Mouse (Mus musculus): ENCODE measurements around the gene Prss46. TPM values are rescaled to one million over a fixed set of nuclear protein-coding genes. Genes with fewer than 3 reads are reported as not detected.

Gene Prss46
- polyA plus RNA-seq, 1 experiment, result not detected

- no peak for DNase-seq
- no peak for TF ChIP-seq POLR2A (IDR thresholded peaks at IDR 0.05; ENCODE audit: borderline replicate concordance, insufficient read depth, low read length)
- no peak for TF ChIP-seq CTCF (IDR thresholded peaks at IDR 0.05; ENCODE audit: borderline replicate concordance, insufficient read depth, low read depth, low read length)
- H3K27me3 ChIP-seq (ENCODE audit: control insufficient read depth, insufficient read depth, low read length), result no peaks in the 10 kb centered on the region
- no peaks in the 10 kb centered on the region for H3K4me1 ChIP-seq (ENCODE audit: control insufficient read depth, insufficient read depth, low read length)
- 47% methylated on average over 3 of the region's 3 CpGs for WGBS
- no peak overlapping the region for H3K4me3 ChIP-seq (replicated peaks; ENCODE audit: insufficient read depth, low read depth, low read length)
- H3K27ac ChIP-seq (ENCODE audit: insufficient read depth, low read length), result no peak overlapping the region
These were observed 48.2 kb downstream of the Prss46 start for GRCm38 (mm10) chr9:110892552-110892951.

DNA sequence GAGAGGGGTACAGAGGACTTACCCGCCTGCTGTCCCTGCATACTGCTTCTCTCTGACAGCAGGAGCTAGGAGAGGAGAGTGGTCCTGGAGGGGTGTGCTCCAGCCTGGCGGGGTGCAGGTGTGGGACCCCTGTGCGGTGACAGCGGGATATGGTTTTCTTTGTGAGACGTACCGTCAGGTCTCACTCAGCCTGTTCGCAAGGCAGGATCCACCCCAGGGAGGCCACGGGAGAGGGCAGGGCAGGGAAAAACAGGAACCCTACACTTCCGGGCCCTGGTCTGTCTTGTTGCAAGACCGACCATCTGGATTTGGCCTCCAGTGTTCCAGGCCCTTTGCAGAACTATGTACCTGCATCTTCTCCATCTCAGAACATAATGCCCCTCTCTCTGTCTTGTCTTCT lies 49.1 kb downstream of the Prss46 start:
- Histone ChIP-seq H3K27me3 (ENCODE audit: control insufficient read depth, insufficient read depth, low read length) (no peaks in the 10 kb centered on the region), H3K27ac (ENCODE audit: insufficient read depth, low read length) (no peak overlapping the region), H3K4me1 (ENCODE audit: control insufficient read depth, insufficient read depth, low read length) (no peaks in the 10 kb centered on the region), H3K4me3 (replicated peaks; ENCODE audit: insufficient read depth, low read depth, low read length) (no peak overlapping the region)
- WGBS, result 83% methylated on average over 10 of the region's 10 CpGs
- TF ChIP-seq CTCF (IDR thresholded peaks at IDR 0.05; ENCODE audit: borderline replicate concordance, insufficient read depth, low read depth, low read length) (no peak), POLR2A (IDR thresholded peaks at IDR 0.05; ENCODE audit: borderline replicate concordance, insufficient read depth, low read length) (no peak)
- no peak for DNase-seq

GRCm38 (mm10) chr9:110895507-110895906 lies 51.2 kb downstream of the Prss46 start:
- no peak overlapping the region for H3K27ac ChIP-seq (ENCODE audit: insufficient read depth, low read length)
- WGBS, result 59% methylated on average over 5 of the region's 5 CpGs
- no peak overlapping the region for H3K4me3 ChIP-seq (replicated peaks; ENCODE audit: insufficient read depth, low read depth, low read length)
- H3K4me1 ChIP-seq (ENCODE audit: control insufficient read depth, insufficient read depth, low read length), result no peaks in the 10 kb centered on the region
- TF ChIP-seq POLR2A (IDR thresholded peaks at IDR 0.05; ENCODE audit: borderline replicate concordance, insufficient read depth, low read length), result no peak
- no peak for TF ChIP-seq CTCF (IDR thresholded peaks at IDR 0.05; ENCODE audit: borderline replicate concordance, insufficient read depth, low read depth, low read length)
- H3K27me3 ChIP-seq (ENCODE audit: control insufficient read depth, insufficient read depth, low read length), result no peaks in the 10 kb centered on the region
- no peak for DNase-seq

GRCm38 (mm10) chr9:110895994-110896393 lies 51.7 kb downstream of the Prss46 start:
- H3K4me1 ChIP-seq (ENCODE audit: control insufficient read depth, insufficient read depth, low read length), result no peaks in the 10 kb centered on the region; the same call in 1 of the 2 replicates
- no peak overlapping the region for H3K27ac ChIP-seq (ENCODE audit: insufficient read depth, low read length)
- no peak overlapping the region for H3K4me3 ChIP-seq (replicated peaks; ENCODE audit: insufficient read depth, low read depth, low read length)

DNA sequence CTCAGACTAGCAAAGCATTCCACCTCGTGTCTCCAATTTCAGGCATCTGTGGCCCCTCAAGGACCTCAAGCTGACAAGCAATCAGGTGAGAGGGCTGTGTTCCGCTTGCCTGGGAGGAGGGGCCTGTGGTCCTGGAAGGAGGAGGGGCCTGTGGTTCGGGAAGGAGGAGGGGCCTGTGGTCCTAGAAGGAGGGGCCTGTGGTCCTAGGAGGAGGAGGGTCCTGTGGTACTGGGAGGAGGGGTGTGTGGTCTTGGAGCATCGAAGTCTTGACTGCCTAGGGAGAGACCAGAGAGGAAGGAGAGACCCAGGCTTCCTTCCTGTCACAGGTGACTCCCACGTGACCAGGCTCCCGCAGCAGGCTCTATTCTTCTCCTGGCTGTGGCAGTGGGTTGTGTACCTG lies 52.3 kb downstream of the Prss46 start:
- H3K4me1 ChIP-seq (ENCODE audit: control insufficient read depth, insufficient read depth, low read length), result no peaks in the 10 kb centered on the region; the same call in 1 of the 2 replicates
- DNase-seq, result no peak
- no peak overlapping the region for H3K27ac ChIP-seq (ENCODE audit: insufficient read depth, low read length)
- TF ChIP-seq POLR2A (IDR thresholded peaks at IDR 0.05; ENCODE audit: borderline replicate concordance, insufficient read depth, low read length) (no peak), CTCF (IDR thresholded peaks at IDR 0.05; ENCODE audit: borderline replicate concordance, insufficient read depth, low read depth, low read length) (no peak)
- WGBS, result 30% methylated on average over 6 of the region's 6 CpGs
- H3K27me3 ChIP-seq (ENCODE audit: control insufficient read depth, insufficient read depth, low read length), result no peaks in the 10 kb centered on the region
- H3K4me3 ChIP-seq (replicated peaks; ENCODE audit: insufficient read depth, low read depth, low read length), result no peak overlapping the region

More at GRCm38 (mm10) chr9:110895994-110896393, 51.7 kb downstream of the Prss46 start:
- DNase-seq, result no peak
- no peak for TF ChIP-seq CTCF (IDR thresholded peaks at IDR 0.05; ENCODE audit: borderline replicate concordance, insufficient read depth, low read depth, low read length)
- TF ChIP-seq POLR2A (IDR thresholded peaks at IDR 0.05; ENCODE audit: borderline replicate concordance, insufficient read depth, low read length), result no peak
- WGBS, result 19% methylated on average over 7 of the region's 7 CpGs
- H3K27me3 ChIP-seq (ENCODE audit: control insufficient read depth, insufficient read depth, low read length), result no peaks in the 10 kb centered on the region

DNA sequence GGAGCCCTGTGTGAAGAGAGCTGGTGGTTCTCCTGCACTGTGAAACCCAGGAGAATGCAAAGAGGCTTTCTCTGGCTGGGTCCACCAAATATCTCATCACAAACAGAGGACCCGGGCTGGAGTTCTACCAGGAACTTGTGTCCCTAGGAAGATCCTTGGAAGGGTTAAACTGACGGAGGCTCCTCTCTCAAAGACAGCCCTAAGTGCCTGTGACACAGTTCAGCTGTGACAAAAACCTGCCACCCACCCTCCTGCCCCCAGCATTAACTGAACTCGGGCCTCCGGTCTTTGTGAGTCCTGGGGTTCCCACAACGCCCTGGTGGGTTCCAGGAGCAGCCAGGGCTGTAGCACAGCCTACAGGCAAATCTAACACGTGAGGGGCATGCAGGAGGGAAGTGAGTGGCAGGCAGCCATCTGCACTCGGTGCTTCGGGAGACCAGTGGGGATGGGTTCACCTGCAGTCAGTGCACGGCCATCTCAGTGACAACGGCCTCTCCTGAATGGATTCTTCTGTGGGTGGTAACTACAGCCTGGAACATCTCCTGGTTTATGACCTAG lies 55.2 kb downstream of the Prss46 start:
- no peak for TF ChIP-seq POLR2A (IDR thresholded peaks at IDR 0.05; ENCODE audit: borderline replicate concordance, insufficient read depth, low read length)
- no peak for TF ChIP-seq CTCF (IDR thresholded peaks at IDR 0.05; ENCODE audit: borderline replicate concordance, insufficient read depth, low read depth, low read length)
- H3K4me1 ChIP-seq (ENCODE audit: control insufficient read depth, insufficient read depth, low read length), result no peaks in the 10 kb centered on the region; the same call in 1 of the 2 replicates
- DNase-seq, result no peak
- no peaks in the 10 kb centered on the region for H3K27me3 ChIP-seq (ENCODE audit: control insufficient read depth, insufficient read depth, low read length)
- no peak overlapping the region for H3K4me3 ChIP-seq (replicated peaks; ENCODE audit: insufficient read depth, low read depth, low read length)
- WGBS, result 47% methylated on average over 10 of the region's 10 CpGs
- H3K27ac ChIP-seq (ENCODE audit: insufficient read depth, low read length), result no peak overlapping the region

GRCm38 (mm10) chr9:110901204-110901603 lies 56.9 kb downstream of the Prss46 start:
- DNase-seq, result no peak
- Histone ChIP-seq H3K27me3 (ENCODE audit: control insufficient read depth, insufficient read depth, low read length) (no peaks in the 10 kb centered on the region), H3K27ac (ENCODE audit: insufficient read depth, low read length) (no peak overlapping the region), H3K4me1 (ENCODE audit: control insufficient read depth, insufficient read depth, low read length) (no peaks in the 10 kb centered on the region; the same call in 1 of the 2 replicates), H3K4me3 (replicated peaks; ENCODE audit: insufficient read depth, low read depth, low read length) (no peak overlapping the region)
- 34% methylated on average over 6 of the region's 6 CpGs for WGBS
- no peak for TF ChIP-seq CTCF (IDR thresholded peaks at IDR 0.05; ENCODE audit: borderline replicate concordance, insufficient read depth, low read depth, low read length)
- no peak for TF ChIP-seq POLR2A (IDR thresholded peaks at IDR 0.05; ENCODE audit: borderline replicate concordance, insufficient read depth, low read length)

DNA sequence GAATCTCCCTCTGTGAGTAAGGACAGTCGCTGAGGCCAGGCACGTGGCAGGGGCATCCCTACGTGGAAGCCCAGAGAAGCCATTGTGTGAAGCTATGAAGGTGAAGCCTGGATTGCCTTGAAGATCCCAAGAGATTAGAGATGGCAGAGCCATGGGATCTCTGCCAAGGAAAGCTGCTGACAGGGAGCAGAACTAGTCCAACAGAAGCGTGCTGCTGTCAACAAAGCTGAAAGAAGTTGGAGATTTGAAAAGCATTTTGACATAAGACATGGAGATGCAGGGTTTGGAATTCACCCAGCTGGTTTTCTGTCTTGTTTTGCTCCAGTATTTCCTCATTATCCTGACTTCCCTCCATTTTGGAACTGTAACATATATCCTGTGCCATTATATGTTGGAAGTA lies 58.0 kb downstream of the Prss46 start:
- no peaks in the 10 kb centered on the region for H3K27me3 ChIP-seq (ENCODE audit: control insufficient read depth, insufficient read depth, low read length)
- TF ChIP-seq POLR2A (IDR thresholded peaks at IDR 0.05; ENCODE audit: borderline replicate concordance, insufficient read depth, low read length) (no peak), CTCF (IDR thresholded peaks at IDR 0.05; ENCODE audit: borderline replicate concordance, insufficient read depth, low read depth, low read length) (no peak)
- DNase-seq, result no peak
- no peaks in the 10 kb centered on the region; the same call in 1 of the 2 replicates for H3K4me1 ChIP-seq (ENCODE audit: control insufficient read depth, insufficient read depth, low read length)
- 40% methylated on average over 4 of the region's 4 CpGs for WGBS
- no peak overlapping the region for H3K27ac ChIP-seq (ENCODE audit: insufficient read depth, low read length)
- H3K4me3 ChIP-seq (replicated peaks; ENCODE audit: insufficient read depth, low read depth, low read length), result no peak overlapping the region

Other genes starting within 250 kb of the Prss46 start
- 3.2 and 3.5 TPM in 2 replicates for gene Nradd, start 220.1 kb upstream of the Prss46 start, polyA plus RNA-seq (2012; rRNA removed)
- 16.8 and 19.1 TPM in 2 replicates for gene Nbeal2, start 190.3 kb upstream of the Prss46 start, polyA plus RNA-seq (2012; rRNA removed)
- 98.5 and 102 TPM in 2 replicates for gene Ccdc12, start 188.0 kb upstream of the Prss46 start, polyA plus RNA-seq (2012; rRNA removed)
- 0.43 and 0.51 TPM in 2 replicates for gene Myl3, start 102.6 kb upstream of the Prss46 start, polyA plus RNA-seq (2012; rRNA removed)
- gene Pth1r, start 97.4 kb upstream of the Prss46 start, polyA plus RNA-seq (2012; rRNA removed), result 12.5 and 12.9 TPM in 2 replicates
- not detected in 2 replicates for gene Prss42, start 46.3 kb upstream of the Prss46 start, polyA plus RNA-seq (2012; rRNA removed)
- gene Prss44, start 30.5 kb upstream of the Prss46 start, polyA plus RNA-seq (2012; rRNA removed), result not detected in 2 replicates
- 0.08 and 0.10 TPM in 2 replicates for gene Prss43, start 17.8 kb upstream of the Prss46 start, polyA plus RNA-seq (2012; rRNA removed)
- gene Prss45, start 9.9 kb upstream of the Prss46 start, polyA plus RNA-seq (2012; rRNA removed), result 0.25 and 0.43 TPM in 2 replicates
- gene Prss50, start 13.5 kb downstream of the Prss46 start, polyA plus RNA-seq (2012; rRNA removed), result 0.71 and 0.72 TPM in 2 replicates
- gene Als2cl, start 35.4 kb downstream of the Prss46 start, polyA plus RNA-seq (2012; rRNA removed), result 15.1 and 15.8 TPM in 2 replicates
- gene Tmie, start 35.6 kb downstream of the Prss46 start, polyA plus RNA-seq (2012; rRNA removed), result 3.7 and 4.4 TPM in 2 replicates
- gene Fam240a, start 72.4 kb downstream of the Prss46 start, polyA plus RNA-seq (2012; rRNA removed), result not detected in 2 replicates
- 7.2 and 7.5 TPM in 2 replicates for gene Tdgf1, start 101.7 kb downstream of the Prss46 start, polyA plus RNA-seq (2012; rRNA removed)
- 3.2 and 3.5 TPM in 2 replicates for gene Lrrc2, start 107.0 kb downstream of the Prss46 start, polyA plus RNA-seq (2012; rRNA removed)
- 0.34 and 0.63 TPM in 2 replicates for gene Rtp3, start 146.1 kb downstream of the Prss46 start, polyA plus RNA-seq (2012; rRNA removed)
- 0.49 and 1.6 TPM in 2 replicates for gene Ltf, start 174.8 kb downstream of the Prss46 start, polyA plus RNA-seq (2012; rRNA removed)
- gene Ccrl2, start 213.0 kb downstream of the Prss46 start, polyA plus RNA-seq (2012; rRNA removed), result 1.1 and 2.2 TPM in 2 replicates